Mouse (Mus musculus) heart, embryonic 14.5 days (tissue): ENCODE measurements around the gene Upb1. TPM values are rescaled to one million over a fixed set of nuclear protein-coding genes. Genes with fewer than 3 reads are reported as not detected.
A peak's percentile ranks its signal among the peaks of the same experiment; 100 is the strongest.

Experiments
- ATAC-seq: fragments of 200-750 bp; cut with Nextera tagmentation; 2 replicates; pipeline ENCODE4 v1.8.0; 2017; ENCODE audit warnings: low read depth, moderate TSS enrichment; ENCODE audit not compliant: insufficient number of reproducible peaks, insufficient read depth, low FRiP score
- H3K27ac ChIP-seq, 2 experiments: fragments of 200-500 bp in 1 of 2; fragments of 300-500 bp in 1 of 2; sonication (generic) in 1 of 2; replicated peaks in 1 of 2; 2 replicates each; pipeline ENCODE4 v1.5.1; 2012 to 2014; ENCODE audit warnings: low read depth in 2 of 2, low read length in 2 of 2, control low read depth in 1 of 2, mild to moderate bottlenecking in 1 of 2, mixed read lengths in 1 of 2; ENCODE audit not compliant: control insufficient read depth in 1 of 2, insufficient read depth in 1 of 2
- H3K27me3 ChIP-seq: fragments of 300-500 bp; sonication (generic); 2 replicates; pipeline ENCODE4 v1.6.1; 2014; ENCODE audit warnings: mild to moderate bottlenecking, low read length, control low read depth; ENCODE audit not compliant: control insufficient read depth, insufficient read depth
- H3K36me3 ChIP-seq: fragments of 300-500 bp; sonication (generic); 2 replicates; pipeline ENCODE4 v1.6.1; 2014; ENCODE audit warnings: mild to moderate bottlenecking, control low read depth, low read length, mixed read lengths; ENCODE audit not compliant: control insufficient read depth, insufficient read depth
- H3K4me1 ChIP-seq, 2 experiments: fragments of 200-500 bp in 1 of 2; fragments of 300-500 bp in 1 of 2; sonication (generic) in 1 of 2; 2 replicates each; pipeline ENCODE4 v1.6.1; 2012 to 2014; ENCODE audit warnings: low read length in 2 of 2, control low read depth in 1 of 2, mixed read lengths in 1 of 2; ENCODE audit not compliant: control insufficient read depth in 2 of 2, insufficient read depth in 2 of 2
- H3K4me2 ChIP-seq: fragments of 300-500 bp; sonication (generic); 2 replicates; pipeline ENCODE4 v1.6.1; 2014; ENCODE audit warnings: mild to moderate bottlenecking, low read length
- H3K4me3 ChIP-seq, 2 experiments: fragments of 200-500 bp in 1 of 2; fragments of 300-500 bp in 1 of 2; sonication (generic) in 1 of 2; 2 replicates each; pipeline ENCODE4 v1.5.1; 2012 to 2014; ENCODE audit warnings: low read length in 2 of 2, mild to moderate bottlenecking in 2 of 2, control low read depth in 1 of 2, low read depth in 1 of 2, moderate library complexity in 1 of 2; ENCODE audit not compliant: control insufficient read depth in 1 of 2, insufficient read depth in 1 of 2
- H3K9ac ChIP-seq: fragments of 300-500 bp; sonication (generic); 2 replicates; pipeline ENCODE4 v1.6.1; 2014; ENCODE audit warnings: mild to moderate bottlenecking, low read length
- H3K9me3 ChIP-seq: fragments of 300-500 bp; sonication (generic); 2 replicates; pipeline ENCODE4 v1.6.1; 2016; ENCODE audit warnings: low read length, control low read depth; ENCODE audit not compliant: control insufficient read depth
- WGBS: fragments of 180-500 bp; shearing (Covaris S2); extraction: QIAGEN DNeasy Blood & Tissue Kit; methylation state at CpG from one replicate; pipeline ENCODE4 v1.1.7; 2014; 5-methylcytosine and 5-hydroxymethylcytosine counted together
- polyA plus RNA-seq: library from polyadenylated mRNA; unstranded; fragments of >200 nt; fragmentation: Nextera tagmentation; extraction: Ambion mirVana; gene quantifications from 2 replicates; pipeline ENCODE4 v1.2.1, GENCODE M21; 2014

Gene Upb1
- polyA plus RNA-seq, 1 experiment from 2014 or later: 0.65 TPM

- WGBS: 49% methylated on average over 10 of the region's 10 CpGs
- Histone ChIP-seq H3K27ac (no peak overlapping the region), H3K9ac (no peak overlapping the region), H3K4me2 (0 out of 2 replicates have a peak overlapping the region, but pooled peaks have one; percentile 0), H3K9me3 (no peaks in the 10 kb centered on the region; the same call in 1 of the 2 replicates), H3K4me1 (peaks cover 0 to 3% of the 10 kb centered on the region in 2 experiments; a peak in 1 of 4 replicates), H3K27me3 (no peaks in the 10 kb centered on the region), H3K36me3 (no peaks in the 10 kb centered on the region), H3K4me3 (no peak overlapping the region)
- ATAC-seq: no peak
Measured at GRCm38 (mm10) chr10:75424498-75424901, 23.6 kb downstream of the Upb1 start.

GRCm38 (mm10) chr10:75428049-75429003 is 27.4 kb downstream of the Upb1 start:
- Histone ChIP-seq H3K9ac (no peak overlapping the region), H3K27me3 (no peaks in the 10 kb centered on the region), H3K4me2 (no peak overlapping the region), H3K4me3 (no peak overlapping the region), H3K27ac (no peak overlapping the region), H3K4me1 (peaks cover 0 to 3% of the 10 kb centered on the region in 2 experiments; a peak in 1 of 4 replicates), H3K9me3 (peaks cover 5% of the 10 kb centered on the region; the same call in 1 of the 2 replicates), H3K36me3 (no peaks in the 10 kb centered on the region)
- ATAC-seq: no peak
- 83% methylated on average over 13 of the region's 13 CpGs for WGBS

GRCm38 (mm10) chr10:75429004-75429380 is 28.1 kb downstream of the Upb1 start:
- 0 out of 2 replicates have a peak, but pooled peaks cover 5% of the 10 kb centered on the region for H3K9me3 ChIP-seq
- 86% methylated on average over 6 of the region's 6 CpGs for WGBS
- H3K36me3 ChIP-seq: no peaks in the 10 kb centered on the region
- H3K4me3 ChIP-seq: no peak overlapping the region
- H3K4me1 ChIP-seq: peaks cover 0 to 3% of the 10 kb centered on the region in 2 experiments; a peak in 1 of 4 replicates
- no peak overlapping the region for H3K9ac ChIP-seq
- no peak for ATAC-seq
- H3K27me3 ChIP-seq: no peaks in the 10 kb centered on the region
- no peak overlapping the region for H3K4me2 ChIP-seq
- no peak overlapping the region for H3K27ac ChIP-seq

- Histone ChIP-seq H3K4me2 (no peak overlapping the region), H3K27me3 (no peaks in the 10 kb centered on the region), H3K27ac (no peak overlapping the region), H3K4me3 (no peak overlapping the region), H3K9ac (no peak overlapping the region), H3K4me1 (0 out of 4 replicates have a peak, but pooled peaks cover 0 to 2% of the 10 kb centered on the region in 2 experiments), H3K9me3 (0 out of 2 replicates have a peak, but pooled peaks cover 5% of the 10 kb centered on the region), H3K36me3 (no peaks in the 10 kb centered on the region)
- WGBS: 84% methylated on average over 7 of the region's 7 CpGs
- ATAC-seq: no peak
Measured at GRCm38 (mm10) chr10:75429522-75430146, 28.7 kb downstream of the Upb1 start.

GRCm38 (mm10) chr10:75430147-75430537 is 29.2 kb downstream of the Upb1 start:
- Histone ChIP-seq H3K4me3 (no peak overlapping the region), H3K36me3 (no peaks in the 10 kb centered on the region), H3K9ac (no peak overlapping the region), H3K4me2 (no peak overlapping the region), H3K27me3 (no peaks in the 10 kb centered on the region), H3K27ac (no peak overlapping the region), H3K9me3 (0 out of 2 replicates have a peak, but pooled peaks cover 5% of the 10 kb centered on the region), H3K4me1 (no peaks in the 10 kb centered on the region)
- WGBS: 88% methylated on average over 5 of the region's 5 CpGs
- no peak for ATAC-seq

GRCm38 (mm10) chr10:75430633-75431032 is 29.7 kb downstream of the Upb1 start:
- Histone ChIP-seq H3K4me3 (no peak overlapping the region), H3K27me3 (no peaks in the 10 kb centered on the region), H3K9ac (no peak overlapping the region), H3K4me2 (no peak overlapping the region), H3K9me3 (0 out of 2 replicates have a peak, but pooled peaks cover 5% of the 10 kb centered on the region), H3K36me3 (no peaks in the 10 kb centered on the region), H3K4me1 (no peaks in the 10 kb centered on the region), H3K27ac (no peak overlapping the region)
- no peak for ATAC-seq
- WGBS: 91% methylated on average over 6 of the region's 6 CpGs

- no peak overlapping the region for H3K9ac ChIP-seq
- peaks cover 5 to 14% of the 10 kb centered on the region in 2 experiments for H3K4me1 ChIP-seq
- H3K4me3 ChIP-seq: no peak overlapping the region
- no peaks in the 10 kb centered on the region for H3K9me3 ChIP-seq
- no peaks in the 10 kb centered on the region for H3K36me3 ChIP-seq
- no peak overlapping the region for H3K4me2 ChIP-seq
- no peak; the same call in 1 of the 2 replicates for ATAC-seq
- H3K27me3 ChIP-seq: no peaks in the 10 kb centered on the region
- WGBS: 10% methylated on average over 3 of the region's 3 CpGs
- no peak overlapping the region for H3K27ac ChIP-seq
Measured at GRCm38 (mm10) chr10:75436604-75437217, 35.8 kb downstream of the Upb1 start.
